Mouse (Mus musculus): Measurements from ENCODE around the gene Grk3.

GRCm38 (mm10) chr5:112936632-112937031, 79.0 kb downstream of the Grk3 start:
- TF ChIP-seq POLR2A (IDR thresholded peaks at IDR 0.05; ENCODE audit: borderline replicate concordance, low read depth, low read length) (no peak), CTCF (IDR thresholded peaks at IDR 0.05; ENCODE audit: low read depth, low read length) (no peak)
